Mouse (Mus musculus) small intestine, adult 2 months (tissue): ENCODE data around the gene Alg12.

Source experiments
- CTCF ChIP-seq: fragments of 200-500 bp; IDR thresholded peaks from 2 replicates; pipeline ENCODE4 v1.5.1; 2012; ENCODE audit warnings: low read depth, mild to moderate bottlenecking, control low read depth, inconsistent platforms, low read length, moderate library complexity, mixed read lengths; ENCODE audit not compliant: insufficient replicate concordance, insufficient read length; ENCODE audit errors: extremely low read depth
- POLR2A ChIP-seq: fragments of 200-500 bp; IDR thresholded peaks from 2 replicates; pipeline ENCODE4 v1.6.1; 2012; ENCODE audit warnings: low read depth, mild to moderate bottlenecking, control low read depth, inconsistent platforms, low read length, moderate library complexity

DNA sequence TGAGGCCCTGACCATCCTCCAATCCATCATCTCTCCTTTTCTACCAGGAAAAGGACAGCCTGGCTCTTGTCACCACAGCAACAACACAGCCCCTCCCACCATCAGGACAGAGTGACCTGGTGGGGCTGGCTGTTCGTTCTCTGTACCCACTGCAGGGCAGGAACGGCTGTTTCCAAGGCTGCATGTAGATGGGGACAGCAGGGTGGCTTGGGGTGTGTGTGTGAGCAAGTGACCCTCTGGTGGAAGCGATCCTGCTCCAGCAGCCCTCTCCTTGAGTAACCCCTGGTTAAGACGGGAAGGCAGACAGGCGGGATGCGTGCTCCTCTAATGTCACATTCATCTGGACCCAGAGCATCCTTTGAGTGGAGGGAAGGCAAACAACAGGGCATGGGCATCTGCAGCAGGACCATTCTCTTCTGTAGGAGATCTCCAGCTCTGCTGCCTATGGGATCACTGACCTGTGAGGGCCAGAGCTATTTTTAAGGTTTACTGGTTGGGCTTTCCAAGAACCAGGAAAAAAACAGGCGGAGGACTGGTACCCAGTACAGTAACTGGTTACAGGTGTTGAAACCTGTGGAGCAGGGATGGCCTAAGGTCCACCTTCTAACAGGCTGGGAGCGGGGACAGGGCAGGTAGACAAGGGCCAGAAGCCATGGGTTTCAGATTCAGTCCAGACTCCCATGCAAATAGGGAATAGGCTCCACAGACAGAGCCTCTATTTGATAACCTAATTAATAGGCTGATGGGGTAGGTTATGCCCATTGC lies 40.3 kb upstream of the Alg12 start:
- TF ChIP-seq CTCF, result no peak
- no peak for TF ChIP-seq POLR2A
